Mouse (Mus musculus) megakaryocyte, embryonic 14.5 days (primary cell): ENCODE measurements around the gene Negr1. TPM values are rescaled to one million over a fixed set of nuclear protein-coding genes. Genes with fewer than 3 reads are reported as not detected.

Experiments used
- H3K27me3 ChIP-seq: replicated peaks from 2 replicates; pipeline ENCODE3; 2012; ENCODE audit warnings: inconsistent platforms
- H3K36me3 ChIP-seq: replicated peaks from 2 replicates; pipeline ENCODE3; 2012; ENCODE audit warnings: low read length, inconsistent platforms, mixed read lengths
- H3K4me1 ChIP-seq: 2 replicates; pipeline ENCODE4 v1.6.1; 2012; ENCODE audit warnings: inconsistent platforms
- H3K4me3 ChIP-seq: replicated peaks from 2 replicates; pipeline ENCODE3; 2012; ENCODE audit warnings: moderate library complexity, mild to moderate bottlenecking, inconsistent platforms
- H3K9me3 ChIP-seq: 2 replicates; pipeline ENCODE4 v1.6.1; 2012; ENCODE audit warnings: inconsistent platforms
- FLI1 ChIP-seq: IDR thresholded peaks from 2 replicates; pipeline ENCODE4 v1.6.1; 2012; ENCODE audit warnings: low read length, inconsistent platforms, mixed read lengths
- GATA1 ChIP-seq: IDR thresholded peaks from 3 replicates; pipeline ENCODE4 v1.6.1; 2012; ENCODE audit warnings: mixed read lengths, low read length, inconsistent platforms, borderline replicate concordance
- polyA plus RNA-seq: library from polyadenylated mRNA; stranded (reverse); fragments of >175 nt; gene quantifications from 2 replicates; pipeline ENCODE4 v1.2.3, GENCODE M21; 2012; ENCODE audit warnings: low replicate concordance; ENCODE audit not compliant: insufficient read depth

Gene Negr1
- polyA plus RNA-seq, 1 experiment: not detected

DNA sequence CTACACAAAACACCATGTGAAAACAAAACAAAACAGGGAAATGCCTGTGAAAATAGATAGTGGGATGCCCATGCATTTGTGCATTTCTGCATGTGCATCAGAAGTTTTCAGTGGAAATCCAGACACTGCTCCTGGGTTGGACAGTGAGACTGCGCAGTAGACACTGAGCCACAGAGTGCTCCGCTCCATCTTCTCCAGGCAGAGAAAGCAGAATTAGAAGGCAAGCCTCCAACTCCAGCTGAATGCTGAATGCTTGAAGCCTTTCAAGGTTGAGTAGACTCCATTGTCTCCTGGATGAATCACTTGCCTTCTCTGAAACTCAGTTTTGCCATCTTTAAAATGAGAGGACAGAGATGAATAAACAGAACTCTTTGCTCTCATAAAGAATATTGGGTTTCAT is 546.6 kb downstream of the Negr1 start:
- no peaks in the 10 kb centered on the region for H3K27me3 ChIP-seq
- H3K4me3 ChIP-seq: no peak overlapping the region
- H3K36me3 ChIP-seq: no peaks in the 10 kb centered on the region
- H3K9me3 ChIP-seq: peaks cover 4% of the 10 kb centered on the region; the same call in 1 of the 2 replicates
- H3K4me1 ChIP-seq: no peaks in the 10 kb centered on the region
- TF ChIP-seq FLI1 (no peak), GATA1 (no peak)

DNA sequence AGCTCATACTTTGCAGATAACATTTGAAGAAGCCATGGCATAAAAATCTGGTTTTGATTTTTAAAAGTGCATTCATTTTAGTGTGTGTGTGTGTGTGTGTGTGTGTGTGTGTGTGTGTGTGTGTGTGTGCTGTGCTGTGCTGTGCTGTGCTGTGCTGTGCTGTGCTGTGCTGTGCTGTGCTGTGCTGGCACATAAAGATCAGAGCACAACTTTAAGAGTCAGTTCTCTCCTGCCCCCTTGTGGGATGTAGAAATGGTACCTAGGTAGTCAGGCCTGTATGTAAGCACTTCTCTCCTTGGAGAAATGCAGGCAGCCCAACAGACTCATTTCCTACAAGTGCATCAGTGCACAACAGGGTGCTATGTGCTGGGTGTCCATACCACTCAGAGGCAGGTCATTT is 547.7 kb downstream of the Negr1 start:
- H3K27me3 ChIP-seq: no peaks in the 10 kb centered on the region
- peaks cover 4% of the 10 kb centered on the region; the same call in 1 of the 2 replicates for H3K9me3 ChIP-seq
- H3K4me3 ChIP-seq: no peak overlapping the region
- H3K36me3 ChIP-seq: no peaks in the 10 kb centered on the region
- TF ChIP-seq FLI1 (no peak), GATA1 (no peak)
- no peaks in the 10 kb centered on the region for H3K4me1 ChIP-seq

DNA sequence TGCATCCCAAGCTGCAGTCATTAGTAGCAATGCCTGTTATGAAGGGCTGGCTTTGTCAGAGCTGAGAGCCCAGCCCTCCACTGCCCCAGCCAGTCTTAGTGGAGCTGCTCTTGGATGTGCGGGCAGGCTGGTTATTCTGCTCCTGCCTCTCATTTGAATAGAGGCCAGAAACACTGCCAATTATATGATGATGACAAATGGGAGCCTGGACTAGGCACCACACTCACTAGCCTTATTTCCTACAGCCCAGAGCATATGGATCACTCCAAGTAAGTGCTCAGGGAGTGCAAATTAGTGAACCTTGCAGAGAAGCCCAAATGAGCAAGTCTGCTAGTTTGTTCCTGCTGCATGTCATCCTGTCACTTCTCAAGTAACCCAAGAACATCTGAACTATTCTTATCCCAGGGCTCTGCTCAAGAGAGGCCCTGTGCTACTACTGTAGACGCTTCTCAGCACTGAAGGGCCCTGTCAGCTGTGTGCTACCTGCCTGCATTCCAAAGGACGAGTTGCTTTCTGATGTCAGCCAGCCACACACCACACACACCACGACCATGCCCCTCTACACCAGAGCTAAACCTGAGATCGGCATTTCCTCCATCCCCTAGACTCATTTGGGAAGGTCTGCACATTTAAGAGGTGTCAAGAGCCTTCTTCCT is 553.6 kb downstream of the Negr1 start:
- no peaks in the 10 kb centered on the region for H3K4me1 ChIP-seq
- H3K4me3 ChIP-seq: no peak overlapping the region
- no peaks in the 10 kb centered on the region for H3K36me3 ChIP-seq
- TF ChIP-seq GATA1: no peak
- TF ChIP-seq FLI1: no peak
- 0 out of 2 replicates have a peak, but pooled peaks cover 6% of the 10 kb centered on the region for H3K9me3 ChIP-seq
- no peaks in the 10 kb centered on the region for H3K27me3 ChIP-seq

DNA sequence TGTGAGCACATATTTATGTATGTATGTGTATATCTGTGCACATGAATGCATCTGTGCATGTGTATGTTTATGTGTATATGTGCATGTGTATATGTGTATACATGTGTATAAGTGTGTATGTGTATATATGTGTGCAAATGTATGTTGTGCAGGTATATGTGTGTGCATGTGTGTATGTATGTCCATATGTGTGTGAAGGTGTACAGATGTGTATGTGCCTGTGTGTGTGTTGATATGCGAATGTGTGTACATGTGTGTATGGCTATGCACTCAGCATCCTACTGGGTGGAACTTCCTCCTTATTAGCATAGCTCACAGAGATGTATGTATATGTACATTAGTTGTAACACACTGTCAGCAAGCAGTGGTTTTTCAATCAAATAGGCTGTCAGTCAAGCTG is 554.4 kb downstream of the Negr1 start:
- Histone ChIP-seq H3K4me1 (no peaks in the 10 kb centered on the region), H3K4me3 (no peak overlapping the region), H3K27me3 (no peaks in the 10 kb centered on the region), H3K36me3 (no peaks in the 10 kb centered on the region), H3K9me3 (0 out of 2 replicates have a peak, but pooled peaks cover 6% of the 10 kb centered on the region)
- TF ChIP-seq FLI1 (no peak), GATA1 (no peak)

DNA sequence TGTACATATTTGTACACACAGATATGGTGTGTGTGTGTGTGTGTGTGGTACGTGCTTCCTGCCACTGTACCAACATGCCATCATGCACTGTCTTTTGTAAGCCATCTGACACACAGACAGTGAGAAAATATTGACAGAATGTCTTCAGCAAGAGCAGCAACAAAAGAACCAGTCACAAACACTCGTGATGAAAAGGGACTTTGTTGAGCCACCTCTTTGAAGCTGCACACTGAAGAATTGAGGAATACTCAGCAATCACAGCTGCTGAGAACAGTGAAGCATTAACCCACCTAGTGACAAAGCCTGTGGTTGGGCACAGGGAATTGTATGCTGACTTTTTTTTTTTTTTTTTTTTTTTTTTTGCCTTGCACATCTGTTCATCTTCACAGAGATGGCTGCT is 558.3 kb downstream of the Negr1 start:
- Histone ChIP-seq H3K27me3 (no peaks in the 10 kb centered on the region), H3K36me3 (no peaks in the 10 kb centered on the region), H3K4me3 (no peak overlapping the region), H3K4me1 (no peaks in the 10 kb centered on the region), H3K9me3 (0 out of 2 replicates have a peak, but pooled peaks cover 9% of the 10 kb centered on the region)
- TF ChIP-seq FLI1: no peak
- TF ChIP-seq GATA1: no peak

DNA sequence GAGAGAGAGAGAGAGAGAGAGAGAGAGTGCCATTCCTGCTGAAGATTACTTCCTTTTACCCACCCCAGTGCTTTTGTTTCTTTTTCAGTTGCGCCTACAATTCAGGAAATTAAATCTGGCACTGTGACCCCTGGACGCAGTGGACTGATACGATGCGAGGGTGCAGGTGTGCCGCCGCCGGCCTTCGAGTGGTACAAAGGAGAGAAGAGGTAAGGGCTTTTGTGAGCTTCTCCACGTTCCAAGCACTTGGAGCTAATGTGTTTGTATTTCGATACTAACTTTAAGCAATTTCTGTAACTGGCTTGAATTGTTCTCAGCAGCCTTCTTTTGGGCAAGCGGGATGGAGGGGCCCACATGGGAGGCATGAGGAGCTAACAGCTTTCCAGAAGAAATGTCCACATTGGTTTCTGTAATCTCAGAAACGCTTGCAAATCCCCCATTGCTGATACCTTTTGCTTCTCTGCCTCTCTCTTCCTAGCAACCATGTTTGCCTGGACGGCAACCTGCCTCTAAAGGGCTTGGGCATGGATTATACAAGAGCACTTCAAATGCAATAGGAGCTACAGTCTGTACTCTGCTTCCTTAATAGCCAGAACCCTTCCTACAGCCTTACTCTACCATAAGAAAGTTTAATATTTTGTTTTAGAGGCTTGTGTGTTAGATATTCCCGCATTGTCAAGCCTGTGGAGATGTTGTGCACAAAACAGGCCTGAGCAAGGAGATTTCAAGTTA is 584.7 kb downstream of the Negr1 start:
- no peaks in the 10 kb centered on the region for H3K9me3 ChIP-seq
- no peaks in the 10 kb centered on the region for H3K27me3 ChIP-seq
- no peak overlapping the region for H3K4me3 ChIP-seq
- TF ChIP-seq FLI1 (no peak), GATA1 (no peak)
- H3K4me1 ChIP-seq: no peaks in the 10 kb centered on the region
- no peaks in the 10 kb centered on the region for H3K36me3 ChIP-seq

DNA sequence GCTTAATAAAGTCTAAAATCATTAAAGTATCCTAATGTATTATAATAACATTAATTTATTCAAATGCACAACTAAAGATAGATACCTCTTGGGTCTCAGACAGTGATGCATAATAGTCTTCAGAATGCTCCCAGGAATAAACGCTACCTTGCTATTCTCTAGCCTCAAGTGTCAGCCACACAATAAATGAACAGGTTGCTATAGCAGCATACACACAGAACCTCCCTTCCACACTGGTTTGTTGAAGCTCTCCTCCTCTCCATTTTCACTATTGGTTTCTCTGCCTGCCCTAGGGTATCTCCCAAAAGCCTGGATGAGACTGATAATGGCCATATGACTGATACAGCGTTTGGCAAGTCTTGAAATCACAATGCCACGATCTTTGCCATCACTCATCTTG is 593.3 kb downstream of the Negr1 start:
- Histone ChIP-seq H3K9me3 (no peaks in the 10 kb centered on the region), H3K27me3 (no peaks in the 10 kb centered on the region), H3K36me3 (no peaks in the 10 kb centered on the region), H3K4me1 (no peaks in the 10 kb centered on the region), H3K4me3 (no peak overlapping the region)
- TF ChIP-seq GATA1: no peak
- TF ChIP-seq FLI1: no peak

DNA sequence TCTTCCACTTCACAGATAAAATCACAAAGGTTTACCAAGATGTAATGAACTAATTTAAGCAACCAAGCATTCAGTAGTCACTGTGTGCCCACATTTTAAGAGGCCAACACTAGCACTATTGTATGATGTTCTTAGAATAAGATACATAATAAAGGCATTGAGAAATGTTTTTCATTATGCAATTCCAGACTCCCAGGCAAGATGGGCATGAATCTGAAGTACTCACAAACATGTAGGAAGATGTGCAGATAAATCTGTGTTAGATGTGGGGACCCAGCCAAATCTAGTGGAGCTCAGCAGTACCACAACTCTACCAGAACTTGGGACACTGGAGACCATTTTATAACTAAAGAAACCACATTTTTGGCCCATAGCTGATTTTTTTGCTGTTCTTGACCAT is 593.9 kb downstream of the Negr1 start:
- no peak overlapping the region for H3K4me3 ChIP-seq
- TF ChIP-seq FLI1 (no peak), GATA1 (no peak)
- H3K4me1 ChIP-seq: no peaks in the 10 kb centered on the region
- H3K36me3 ChIP-seq: no peaks in the 10 kb centered on the region
- no peaks in the 10 kb centered on the region for H3K9me3 ChIP-seq
- no peaks in the 10 kb centered on the region for H3K27me3 ChIP-seq

DNA sequence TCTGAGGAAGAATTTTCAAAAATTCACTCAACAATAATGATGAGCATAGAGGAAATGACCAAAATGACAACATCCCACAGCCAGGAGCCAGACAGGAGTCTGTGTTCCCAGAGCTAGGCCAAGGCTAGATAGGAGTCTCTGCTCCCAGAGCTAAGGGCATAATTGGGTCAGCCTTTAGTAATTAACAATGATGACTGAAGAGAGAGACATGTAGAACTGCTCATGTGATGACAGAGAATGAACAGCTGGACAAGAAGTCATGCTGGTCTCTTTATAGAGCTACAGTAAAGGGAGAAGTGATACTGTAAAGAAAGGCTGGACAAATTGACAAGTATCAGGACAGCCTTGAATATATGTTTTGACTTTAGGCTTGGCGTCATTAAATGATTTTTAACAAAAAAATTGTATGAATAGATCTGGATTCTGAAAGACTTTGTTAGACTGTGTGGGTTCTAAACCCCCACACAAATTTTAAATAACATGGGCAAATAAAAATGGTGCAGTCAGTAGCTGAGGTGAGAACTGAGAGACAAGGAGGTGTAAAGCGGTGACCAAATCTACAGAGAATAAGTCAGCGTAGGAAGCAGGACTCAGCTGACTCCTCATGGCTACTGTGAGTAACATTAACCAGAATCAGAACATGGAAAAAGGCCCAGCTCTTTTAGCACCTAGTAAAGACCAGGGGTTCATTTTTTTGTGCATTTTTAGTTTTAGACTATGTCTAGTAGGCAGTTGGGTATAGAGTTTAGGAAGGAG is 603.4 kb downstream of the Negr1 start:
- Histone ChIP-seq H3K4me1 (peaks cover 6% of the 10 kb centered on the region), H3K9me3 (no peaks in the 10 kb centered on the region), H3K4me3 (no peak overlapping the region), H3K27me3 (no peaks in the 10 kb centered on the region), H3K36me3 (no peaks in the 10 kb centered on the region)
- TF ChIP-seq FLI1: no peak
- TF ChIP-seq GATA1: no peak

DNA sequence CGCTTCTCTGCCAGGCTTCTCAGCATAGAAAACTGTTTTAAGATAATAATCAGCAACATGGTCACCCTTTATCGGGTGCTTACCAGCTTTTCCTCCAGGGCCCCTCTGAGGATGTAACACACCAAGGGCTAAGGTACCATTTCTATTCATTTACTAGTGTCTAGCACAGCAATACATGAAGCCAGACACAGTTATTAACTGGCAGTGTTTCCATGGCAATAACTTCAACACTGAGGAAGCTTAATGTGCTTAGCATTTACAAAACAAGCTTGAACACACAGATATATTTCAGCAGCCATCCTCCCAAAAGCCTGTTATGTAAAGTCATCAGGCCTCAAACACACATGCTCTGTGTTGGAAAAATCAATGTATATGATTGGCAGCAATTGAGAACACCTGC is 620.4 kb downstream of the Negr1 start:
- TF ChIP-seq GATA1 (no peak), FLI1 (no peak)
- Histone ChIP-seq H3K9me3 (no peaks in the 10 kb centered on the region), H3K4me3 (no peak overlapping the region), H3K36me3 (no peaks in the 10 kb centered on the region), H3K27me3 (no peaks in the 10 kb centered on the region), H3K4me1 (peaks cover 6% of the 10 kb centered on the region; the same call in 1 of the 2 replicates)
